Mouse (Mus musculus): ENCODE measurements around the gene Mkln1.

Mkln1 gene

DNA sequence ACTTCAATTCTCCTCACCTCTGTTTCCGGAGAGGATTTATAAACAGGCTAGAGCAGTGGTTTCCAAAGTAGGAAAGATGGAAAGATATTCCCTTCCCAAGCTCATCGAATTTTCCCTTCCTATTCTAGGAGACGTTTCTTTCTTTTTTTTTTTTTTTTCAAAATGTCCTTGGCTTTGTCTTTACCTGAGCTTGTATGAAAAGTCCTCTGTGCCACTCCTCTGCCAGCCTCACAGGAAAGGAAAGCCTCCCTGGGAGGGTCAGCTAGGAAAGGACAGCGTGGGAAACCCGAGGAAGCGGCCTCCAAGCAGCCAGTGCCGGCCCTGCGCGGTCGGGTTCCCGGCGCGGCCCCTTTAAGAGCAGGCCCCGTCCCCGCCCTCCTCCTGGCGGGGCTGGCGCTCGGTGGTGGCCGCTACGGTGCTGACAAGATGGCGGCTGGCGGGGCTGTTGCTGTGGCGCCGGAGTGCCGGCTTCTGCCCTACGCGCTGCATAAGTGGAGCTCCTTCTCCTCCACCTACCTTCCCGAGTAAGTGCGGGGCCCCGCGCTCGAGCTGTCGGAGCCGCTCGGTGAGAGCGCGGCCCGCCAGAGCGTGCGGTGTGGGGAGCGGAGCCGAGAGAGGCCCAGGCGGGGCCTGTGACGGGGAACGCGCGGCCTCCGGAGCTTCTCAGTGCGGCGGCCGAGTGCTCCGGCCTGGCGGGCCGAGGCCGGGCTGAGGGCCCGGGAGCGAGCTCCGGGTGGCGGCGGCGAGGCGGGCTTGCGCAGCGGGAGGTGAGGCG is at the start of gene Mkln1:
Mkln1 (plus strand) TSS at position 305 of the 775 bp plus-strand sequence.
- DNase-seq = peak; percentile 93

DNA sequence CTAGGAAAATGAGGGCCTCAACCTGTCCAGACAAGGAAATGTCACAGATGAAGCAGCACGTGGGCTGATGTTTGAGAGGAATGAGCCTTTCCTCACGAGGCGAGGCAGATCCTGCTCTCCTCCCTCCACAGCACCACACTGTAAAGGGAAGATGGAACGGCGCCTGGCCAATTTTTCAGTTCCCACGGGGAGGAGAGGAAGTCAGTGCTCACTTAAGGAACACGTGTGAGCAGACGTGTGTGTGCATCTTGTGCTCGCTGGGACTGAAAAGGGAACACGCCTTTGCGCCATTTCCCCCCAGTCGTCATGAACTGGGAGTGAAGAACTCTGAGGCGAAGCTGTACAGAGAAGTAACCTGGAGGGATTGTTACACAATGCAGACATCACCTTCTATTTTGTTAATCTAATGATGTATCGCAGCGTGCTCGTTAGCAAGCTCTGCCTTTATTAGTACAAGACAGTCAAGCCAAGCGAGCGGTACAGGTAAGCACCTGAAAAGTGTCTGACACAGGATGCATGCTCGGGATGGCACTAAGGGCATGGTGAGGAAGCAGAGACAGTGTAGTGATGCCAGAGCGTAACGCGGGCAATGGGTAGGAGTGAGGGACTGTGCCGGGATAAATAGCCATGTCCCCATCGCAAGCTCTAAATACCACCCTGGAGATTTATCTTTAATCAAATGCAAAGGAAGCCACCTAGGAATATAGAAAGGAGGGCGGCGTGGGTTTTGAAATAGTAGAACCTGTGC is 41.9 kb upstream of the Mkln1 start:
- DNase-seq = no peak

DNA sequence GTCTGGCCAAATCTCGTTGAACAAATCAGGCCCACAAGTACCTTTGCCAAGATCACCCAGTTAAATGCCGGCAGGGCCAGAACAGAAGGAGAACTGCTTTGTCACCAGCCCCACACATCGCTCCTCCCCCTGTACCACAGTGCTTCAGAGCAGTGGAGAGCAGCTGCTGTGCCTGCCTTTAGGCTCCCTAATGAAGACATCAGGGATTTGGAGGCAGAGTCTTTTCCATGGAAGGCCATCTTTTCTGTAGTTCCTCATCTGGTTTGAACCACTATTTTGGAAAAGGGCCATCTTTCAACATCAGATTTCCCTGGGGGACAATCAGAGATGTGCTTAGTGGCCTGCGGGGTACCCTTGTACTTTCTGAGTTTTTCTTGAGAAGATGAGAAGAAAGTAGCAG is 41.2 kb upstream of the Mkln1 start:
- DNase-seq = peak; percentile 12

DNA sequence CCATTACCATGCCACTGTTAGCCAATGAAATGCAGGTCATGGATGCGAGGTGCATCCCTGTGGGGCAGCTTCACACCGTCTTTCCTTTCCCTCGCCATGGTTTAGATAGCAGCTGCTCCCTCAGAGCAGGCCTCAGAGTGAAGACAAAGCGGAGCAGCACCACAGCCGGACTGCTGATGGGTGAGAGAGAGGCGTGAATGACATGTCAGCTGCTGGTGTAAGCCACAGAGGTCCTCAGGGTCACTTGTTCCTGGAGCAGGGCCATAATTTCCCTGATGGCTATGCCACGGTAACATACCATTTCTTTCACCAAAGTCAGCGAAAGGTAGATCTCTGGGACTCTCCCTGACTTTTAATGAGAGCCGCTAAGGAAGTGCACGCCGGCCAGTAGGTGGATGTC is 35.9 kb upstream of the Mkln1 start:
- DNase-seq = no peak

DNA sequence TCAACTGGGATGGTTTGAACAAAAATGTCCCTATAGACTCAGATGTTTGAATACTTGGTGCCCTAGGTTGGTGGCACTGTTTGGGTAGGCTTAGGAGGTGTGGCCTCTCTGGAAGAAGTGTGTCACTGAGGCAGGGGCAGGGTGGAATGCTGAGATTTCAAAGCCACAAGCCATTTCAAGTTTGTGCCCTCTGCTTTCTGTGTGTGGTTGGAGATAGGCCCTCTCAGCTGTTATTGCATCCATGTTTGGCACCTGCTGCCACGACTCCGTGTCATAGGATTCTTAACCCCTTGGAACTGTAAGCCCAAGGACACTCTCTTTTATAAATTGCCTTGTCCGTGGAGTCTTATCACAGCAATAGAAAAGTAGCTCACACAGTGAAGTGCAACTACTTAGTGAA is 34.1 kb upstream of the Mkln1 start:
- DNase-seq = no peak

DNA sequence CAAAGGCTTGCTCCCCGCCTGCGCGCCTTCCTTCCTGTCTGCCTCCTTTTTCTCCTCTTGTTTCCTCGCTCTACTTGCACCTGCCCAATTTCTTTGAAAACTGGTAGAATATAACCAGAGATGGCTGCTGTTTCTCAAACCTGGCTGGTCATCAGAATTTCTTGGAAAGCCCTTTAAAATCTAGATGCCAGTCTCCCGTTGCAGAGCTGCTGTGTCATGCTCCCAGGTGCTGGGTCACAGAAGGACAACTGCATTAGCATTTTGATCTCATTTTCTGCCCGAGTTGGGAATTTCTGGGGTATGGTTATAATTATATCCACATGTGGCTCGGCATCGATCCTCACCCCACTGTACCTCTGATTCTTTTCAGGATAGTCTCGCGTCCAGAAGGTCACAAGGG is 30.6 kb upstream of the Mkln1 start:
- DNase-seq = no peak

DNA sequence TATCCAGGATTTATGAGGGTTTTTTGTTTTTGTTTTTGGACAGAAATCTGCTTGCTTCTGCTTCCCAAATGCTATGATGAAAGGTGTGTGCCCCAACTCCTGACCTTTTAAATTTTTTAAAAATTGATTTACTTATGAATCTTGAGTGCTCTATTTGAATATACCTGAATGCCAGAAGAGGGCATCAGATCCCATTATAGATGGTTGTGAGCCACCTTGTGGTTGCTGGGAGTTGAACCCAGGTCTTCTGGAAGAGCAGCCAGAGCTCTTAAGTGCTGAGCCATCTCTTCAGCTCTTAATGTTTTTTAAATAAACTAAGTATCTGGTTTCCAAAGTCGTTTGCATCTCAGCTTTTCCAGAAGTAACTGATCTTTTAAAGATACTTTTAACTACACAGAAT is 30.0 kb upstream of the Mkln1 start:
- no peak for DNase-seq

DNA sequence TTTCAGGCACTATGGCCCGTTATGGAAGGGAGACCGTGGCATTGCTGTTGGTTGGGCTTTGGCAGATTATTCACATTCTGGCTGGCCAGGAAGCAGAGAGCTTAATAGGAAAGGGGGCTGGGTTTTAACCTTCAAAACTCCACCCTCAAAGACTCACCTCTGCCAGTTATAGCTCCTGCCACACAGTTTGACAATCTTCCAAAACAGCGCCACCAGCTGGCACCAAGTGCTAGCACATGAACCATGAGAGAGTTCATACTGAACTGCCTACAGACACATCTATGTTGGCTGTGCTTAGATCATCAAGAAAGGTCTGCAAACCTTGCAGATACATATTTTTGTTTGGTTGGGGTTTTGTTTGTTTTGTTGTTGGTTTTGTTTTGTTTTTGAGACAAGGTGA is 28.7 kb upstream of the Mkln1 start:
- DNase-seq = peak; percentile 67

DNA sequence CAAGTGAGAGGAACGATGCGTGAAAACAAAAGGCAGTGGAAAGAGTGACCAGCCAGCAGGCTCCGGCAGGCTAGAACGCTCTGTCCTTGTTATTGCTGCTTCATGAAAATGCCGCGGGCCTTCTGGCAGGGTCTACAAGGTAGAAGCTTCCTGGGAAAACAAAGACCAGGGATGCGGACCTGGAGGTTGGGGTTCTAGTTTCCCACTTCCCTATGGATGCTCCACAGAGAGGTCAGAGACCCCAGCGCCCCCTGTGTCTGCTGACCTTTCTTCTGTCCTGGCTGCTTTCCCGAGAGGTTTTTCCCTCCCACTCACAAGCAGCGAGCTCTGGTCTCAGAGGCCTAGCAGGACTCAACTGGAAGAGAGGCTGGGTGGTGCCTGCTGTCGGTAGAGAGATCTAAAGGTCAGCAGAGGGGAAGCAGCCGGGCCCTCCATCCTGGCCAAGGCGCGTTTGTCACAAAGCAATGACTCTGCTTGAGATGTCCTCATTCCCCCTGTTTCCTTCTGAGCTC is 27.9 kb upstream of the Mkln1 start:
- DNase-seq = no peak

DNA sequence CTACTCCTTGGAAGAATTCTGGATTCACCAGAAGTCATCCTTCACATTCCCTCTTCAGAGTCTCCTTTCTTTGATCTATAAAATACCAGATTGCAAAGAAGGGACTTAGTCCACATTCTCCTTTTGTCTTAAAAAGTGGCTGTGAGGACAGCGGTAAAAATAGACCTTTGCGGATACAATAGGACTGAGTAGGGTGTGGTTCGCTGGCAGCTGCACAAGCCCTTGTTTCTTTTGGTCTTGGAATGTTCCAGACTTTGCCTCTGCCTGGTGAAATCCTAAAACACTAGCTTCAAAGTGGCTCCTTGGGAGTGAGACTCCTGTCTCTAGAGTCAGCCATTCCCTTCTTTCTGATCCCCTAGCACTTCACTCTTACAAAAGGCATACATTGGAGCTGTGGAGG is 27.4 kb upstream of the Mkln1 start:
- DNase-seq = no peak

DNA sequence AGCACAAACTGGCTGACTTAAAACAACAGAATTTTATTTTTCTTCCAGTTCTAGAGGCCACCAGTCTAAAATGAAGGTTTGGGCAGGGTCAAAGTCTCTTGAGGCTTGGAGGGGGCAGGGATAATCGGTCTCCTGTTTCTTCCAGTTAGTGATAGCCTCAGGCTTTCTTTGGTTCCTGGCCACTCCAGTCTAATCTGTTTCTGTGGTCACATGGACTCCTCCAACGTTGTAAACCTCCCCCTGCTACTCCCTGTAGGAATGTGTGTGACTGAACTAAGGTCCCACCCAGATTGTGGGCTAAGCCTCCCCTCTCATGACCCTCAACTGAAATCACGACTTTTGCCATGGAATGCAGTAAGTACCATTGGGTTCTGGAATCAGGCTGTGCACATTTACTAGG is 25.9 kb upstream of the Mkln1 start:
- DNase-seq = no peak

DNA sequence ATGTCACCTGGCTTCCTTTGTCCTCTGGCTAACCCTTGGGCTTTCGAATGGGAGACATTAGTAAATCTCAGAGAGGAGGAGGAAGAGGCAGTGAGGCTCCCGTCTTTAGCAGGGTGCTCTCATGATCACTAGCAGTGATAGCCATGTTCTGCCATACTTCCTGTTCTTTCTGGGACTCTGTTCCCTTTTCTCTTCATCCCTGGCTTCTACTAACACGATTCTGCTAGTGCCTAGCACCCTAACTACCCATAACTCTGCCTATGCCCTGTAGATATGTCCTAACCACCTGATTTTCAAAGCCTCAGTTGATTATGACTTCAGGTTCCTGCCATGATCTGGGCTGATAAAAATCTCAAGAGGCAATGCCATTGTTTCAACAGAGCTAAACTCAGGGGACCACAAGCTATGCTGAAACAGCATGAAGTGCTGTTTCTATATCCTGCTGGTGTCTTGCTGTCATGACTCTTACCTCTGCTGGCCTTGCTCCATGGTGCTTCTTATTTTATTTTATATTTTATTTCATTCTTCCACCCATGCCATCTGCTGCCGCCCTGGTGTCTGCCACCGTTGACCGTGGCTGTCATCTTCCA is 25.4 kb upstream of the Mkln1 start:
- no peak for DNase-seq

DNA sequence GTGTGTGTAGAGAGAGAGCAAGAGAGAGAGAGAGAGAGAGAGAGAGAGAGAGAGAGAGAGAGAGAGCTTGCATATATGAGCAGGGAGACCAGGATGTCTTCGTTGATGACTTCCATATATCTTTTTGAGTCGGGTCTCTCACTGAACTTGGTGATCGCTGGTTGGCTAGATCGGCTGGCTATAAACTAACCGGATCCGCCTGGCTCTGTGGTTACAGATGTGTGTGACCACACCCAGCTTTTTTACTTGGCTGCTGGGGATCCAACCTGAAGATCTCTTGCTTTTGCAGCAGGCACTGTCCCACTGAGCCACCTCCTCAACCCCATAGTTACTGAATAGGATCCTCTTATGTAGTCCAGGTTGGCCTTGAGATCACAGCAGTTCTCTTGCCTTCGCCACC is 15.5 kb upstream of the Mkln1 start:
- no peak for DNase-seq

DNA sequence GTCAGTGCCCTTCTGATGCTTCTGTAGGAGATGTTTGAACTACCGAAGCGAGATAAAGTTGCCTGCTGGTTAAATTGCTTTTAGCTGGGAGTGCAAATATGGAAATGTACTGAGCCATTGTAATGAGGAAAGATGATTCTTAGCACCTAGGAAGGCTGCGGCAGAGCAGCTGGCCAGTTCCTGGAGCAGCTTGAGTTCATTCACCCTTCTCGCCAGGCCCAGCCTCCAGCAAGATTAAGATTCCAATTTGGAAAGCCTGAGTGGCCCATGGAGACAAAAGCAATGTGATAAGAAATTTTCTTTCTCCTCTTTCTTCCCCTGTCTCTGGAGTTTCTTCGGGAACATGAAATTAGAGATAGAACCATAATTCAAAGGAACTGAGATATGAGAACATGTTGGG is 13.7 kb upstream of the Mkln1 start:
- DNase-seq = no peak

DNA sequence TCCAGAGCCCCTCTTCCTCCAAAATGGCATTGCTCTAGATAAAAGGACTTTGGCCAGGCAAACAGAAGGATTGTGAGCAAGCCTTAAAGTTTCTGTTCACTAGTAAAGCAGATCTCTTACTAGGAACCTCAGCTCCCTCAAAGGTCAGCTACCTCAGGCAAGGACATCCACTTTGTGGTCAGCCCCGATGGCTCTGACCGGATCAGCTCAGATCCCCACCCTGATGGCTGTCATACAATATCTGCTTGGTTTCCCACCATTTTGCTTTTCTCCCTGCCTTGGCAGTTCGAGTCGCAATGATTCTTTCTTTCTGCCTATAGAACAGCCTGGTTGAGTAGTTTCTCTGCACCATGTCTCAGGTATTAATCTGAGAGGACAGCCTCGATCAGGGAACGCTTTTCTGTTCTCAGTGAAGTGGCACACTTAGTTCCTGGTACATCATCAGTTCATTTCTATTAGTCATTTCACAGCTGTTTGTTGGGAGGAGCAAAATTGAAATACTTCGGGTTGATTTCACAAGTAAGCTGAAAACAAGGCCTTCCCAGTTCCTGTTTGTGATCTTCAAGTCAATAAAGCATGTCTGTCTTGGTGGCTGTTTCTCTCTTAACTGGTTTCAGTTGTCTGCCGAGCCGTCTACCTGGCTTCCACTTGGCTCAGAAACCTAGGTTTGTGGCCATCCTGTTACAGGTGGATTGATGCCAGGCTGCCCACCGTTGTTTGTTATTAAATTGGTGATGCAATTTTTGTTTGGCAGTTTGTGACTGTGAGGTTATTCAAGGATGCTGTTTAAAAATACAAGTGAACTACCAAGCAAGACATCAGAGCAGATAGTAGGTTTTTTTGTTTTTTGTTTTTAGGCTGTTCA is 13.0 kb upstream of the Mkln1 start:
- DNase-seq = no peak

DNA sequence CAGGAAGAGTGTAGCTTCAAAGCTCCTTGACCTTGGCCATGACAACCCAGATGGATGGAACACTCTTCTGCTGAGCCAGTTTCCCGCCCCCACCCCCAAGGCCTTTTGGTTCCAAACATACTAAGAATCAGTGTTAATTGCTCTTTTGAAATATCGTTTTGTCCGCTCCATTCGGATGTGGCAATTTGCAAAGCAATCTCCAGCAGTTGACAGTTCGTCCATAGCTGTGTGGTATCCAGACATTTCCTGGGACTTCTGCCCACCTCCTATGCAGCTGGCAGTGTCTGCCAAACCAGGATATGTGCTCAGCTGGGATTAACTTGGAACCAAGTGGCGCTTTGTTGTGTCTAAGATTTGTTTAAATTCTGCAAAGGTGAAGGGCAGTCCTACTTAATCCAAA is 8.8 kb upstream of the Mkln1 start:
- no peak for DNase-seq

DNA sequence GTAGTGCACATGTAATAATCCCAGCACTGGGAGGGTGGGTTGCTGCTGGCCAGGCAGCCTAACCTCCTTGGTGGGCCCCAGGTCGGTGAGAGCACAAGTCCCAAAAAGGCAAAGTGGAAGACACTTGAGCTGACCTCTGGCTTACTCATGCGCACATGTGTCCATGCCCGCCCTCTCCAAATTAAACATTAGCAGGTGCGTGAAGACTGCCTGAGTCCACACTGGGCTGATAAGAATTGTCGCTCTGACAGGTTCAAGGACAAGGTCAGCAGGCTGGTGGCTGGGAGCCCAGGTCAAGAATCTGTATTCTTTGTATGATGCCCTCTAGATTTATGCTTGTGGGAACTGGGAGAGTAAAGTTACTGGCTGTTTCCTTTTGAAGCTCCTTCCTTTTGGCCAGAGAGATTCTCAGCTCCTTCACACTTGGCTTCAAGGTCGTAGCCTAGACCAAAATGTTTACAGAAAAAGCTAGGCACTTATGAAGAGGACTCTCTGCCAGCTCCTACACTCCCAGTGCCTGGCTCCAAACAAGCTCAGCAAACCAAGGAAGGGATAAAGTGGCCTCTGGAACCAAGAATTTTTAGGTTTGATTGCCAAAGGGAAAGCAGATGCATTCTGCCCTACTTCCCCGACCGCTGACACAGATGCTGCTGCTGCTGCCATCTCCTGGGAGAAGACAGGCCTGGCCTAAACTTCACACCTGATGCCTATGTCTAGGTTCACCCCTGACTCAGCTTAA is 8.1 kb upstream of the Mkln1 start:
- peak; percentile 45 for DNase-seq

DNA sequence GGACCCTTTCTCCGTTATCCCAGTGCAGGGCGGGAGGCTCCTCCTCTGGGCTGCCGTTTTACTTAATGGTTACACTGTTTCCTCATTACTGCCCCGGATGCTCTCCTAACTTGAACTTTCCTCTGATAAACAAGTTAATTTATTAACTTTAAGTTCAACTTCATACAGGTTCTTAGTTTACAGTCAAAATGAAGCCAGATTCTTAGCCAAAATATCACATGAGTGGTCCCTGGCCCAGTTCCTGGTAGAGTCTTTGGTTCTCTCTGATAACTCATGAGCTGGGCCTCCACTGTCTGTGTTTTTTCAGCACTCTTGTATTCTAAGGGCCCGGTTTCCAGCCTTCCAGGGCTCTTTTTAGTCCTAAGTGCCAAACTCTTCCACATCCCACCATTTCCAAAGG is 5.7 kb upstream of the Mkln1 start:
- no peak for DNase-seq

DNA sequence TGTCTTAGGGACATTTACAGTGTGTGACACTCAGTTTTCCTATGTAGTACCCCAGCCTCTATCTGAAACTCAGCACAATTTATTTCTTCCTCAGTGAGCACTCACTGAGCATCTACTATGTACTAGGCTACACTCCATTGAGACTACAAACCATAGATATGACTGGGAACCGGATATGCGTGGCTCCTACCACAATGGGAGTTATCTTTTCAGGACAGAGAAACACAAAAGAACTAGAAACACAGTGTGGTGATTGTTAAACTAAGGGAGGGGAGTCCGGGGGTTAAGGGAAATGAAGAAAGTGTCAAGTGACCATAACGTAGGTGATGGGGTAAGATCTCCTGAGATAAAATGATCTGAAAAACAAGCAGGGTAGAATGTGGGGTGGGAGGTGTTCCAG is 2.4 kb upstream of the Mkln1 start:
- DNase-seq = no peak

DNA sequence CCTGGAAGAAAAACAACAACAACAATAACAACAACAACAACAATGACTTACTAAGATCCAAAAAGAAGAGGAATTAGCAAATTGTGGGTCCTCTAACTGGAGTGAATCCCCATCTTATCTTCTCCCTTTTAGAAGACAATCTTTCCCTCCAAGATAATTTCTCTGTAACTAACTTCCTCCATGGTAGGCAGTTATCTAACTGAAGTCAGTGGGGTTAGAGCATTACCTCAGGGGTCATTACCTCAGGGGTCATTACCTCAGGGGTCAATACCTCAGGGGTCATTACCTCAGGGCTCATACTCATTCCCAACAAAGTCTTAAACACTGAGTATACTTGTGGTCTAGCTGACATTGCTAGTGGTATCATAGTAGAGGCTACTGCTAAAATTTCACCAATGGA is 1.2 kb upstream of the Mkln1 start:
- no peak for DNase-seq

DNA sequence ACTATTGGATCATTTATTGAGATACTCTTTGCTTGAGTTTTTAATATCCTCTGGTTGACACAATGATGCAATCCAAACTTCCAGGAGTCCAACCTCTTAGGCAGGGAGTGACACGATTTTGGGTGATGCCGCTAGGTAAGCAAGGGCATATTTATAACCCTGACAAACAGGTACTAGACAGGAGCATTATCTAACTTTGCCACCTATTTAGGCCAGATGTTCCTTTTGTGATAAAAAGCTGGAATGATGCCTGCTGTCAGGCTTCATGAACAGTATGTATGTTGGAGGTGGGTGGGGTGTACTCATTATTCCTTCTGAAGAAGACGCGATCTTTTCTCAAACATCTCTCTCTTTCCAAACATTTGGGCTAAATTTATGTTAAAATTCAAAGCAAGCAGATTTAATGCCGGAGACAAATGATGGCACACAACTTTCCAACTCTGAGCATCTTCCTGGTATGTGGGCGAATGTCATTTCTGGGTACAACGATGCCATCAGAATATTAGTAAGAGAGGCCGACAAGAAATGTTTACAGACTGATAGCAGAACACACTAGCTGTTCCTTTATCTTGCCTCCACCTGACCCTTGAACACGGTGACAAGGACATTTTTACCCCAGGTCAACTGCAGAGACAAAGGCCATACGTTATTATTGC is 632 bp upstream of the Mkln1 start:
- DNase-seq = no peak

DNA sequence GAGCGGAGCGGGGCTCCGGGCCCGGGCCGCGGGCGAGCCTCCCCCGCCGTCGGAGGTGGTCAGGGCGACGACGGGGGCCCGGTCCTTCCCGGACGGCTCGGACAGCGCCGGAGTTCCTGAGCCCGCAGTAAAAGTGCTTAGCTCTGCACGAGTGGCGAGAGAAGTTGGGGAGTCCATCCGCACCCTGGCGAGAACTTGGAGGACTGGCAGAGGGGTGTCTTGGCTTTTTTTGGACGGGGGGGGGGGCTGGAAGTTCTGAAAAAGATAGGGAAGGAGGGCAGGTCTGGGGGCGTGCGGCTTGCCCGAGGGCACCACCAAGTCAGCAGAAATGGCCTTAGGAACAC is 643 bp downstream of the Mkln1 start:
- DNase-seq = no peak
